Comparison of ENCODE assay signal across 8 mouse cellular contexts in genomic region chr2:92840009-92840408, GRCm38 (mm10).
A peak's percentile ranks its signal among the peaks of the same experiment; 100 is the strongest.
DNase-seq lines count a peak whose midpoint lies in the region; ATAC-seq and TF ChIP-seq lines count a peak whose summit lies in the region.

No protein-coding gene starts in this region.

- H3K4me1 ChIP-seq in bone marrow, adult 2 months (ENCODE audit: control insufficient read depth, insufficient read depth, low read length): no peaks in the 10 kb centered on the region
- peaks cover 5% of the 10 kb centered on the region for H3K4me1 ChIP-seq in forebrain, embryonic 13.5 days
- no peaks in the 10 kb centered on the region for H3K4me1 ChIP-seq in liver, embryonic 14.5 days (replicated peaks; ENCODE audit: control insufficient read depth in 2 of 2, insufficient read depth in 2 of 2, low read length in 1 of 2)

- no peak overlapping the region for H3K4me3 ChIP-seq in bone marrow, adult 2 months (replicated peaks; ENCODE audit: control insufficient read depth, low read depth, low read length)
- no peak overlapping the region for H3K4me3 ChIP-seq in forebrain, embryonic 13.5 days
- no peak overlapping the region for H3K4me3 ChIP-seq in liver, embryonic 14.5 days (ENCODE audit: insufficient read depth in 1 of 2, low read depth in 2 of 2, low read length in 2 of 2)

- peak; percentile 57; the same call in 1 of the 2 replicates for ATAC-seq in forebrain, embryonic 13.5 days
- no peak for ATAC-seq in liver, embryonic 14.5 days (ENCODE audit: insufficient read depth)
- ATAC-seq in monocyte, adult 5-6 weeks (replicated peaks; ENCODE audit: insufficient number of reproducible peaks, low FRiP score, low TSS enrichment, poor library complexity, severe bottlenecking): no peak

- no peak overlapping the region for H3K4me2 ChIP-seq in forebrain, embryonic 13.5 days
- H3K4me2 ChIP-seq in liver, embryonic 14.5 days (ENCODE audit: low read depth): no peak overlapping the region

- H3K27me3 ChIP-seq in forebrain, embryonic 13.5 days: no peaks in the 10 kb centered on the region
- H3K27me3 ChIP-seq in liver, embryonic 14.5 days (ENCODE audit: control insufficient read depth, insufficient read depth, low read length): no peaks in the 10 kb centered on the region

- TF ChIP-seq POLR2A in bone marrow, adult 2 months (IDR thresholded peaks at IDR 0.05; ENCODE audit: borderline replicate concordance, control insufficient read depth, low read depth, low read length): no peak

- peak; percentile 50 for DNase-seq in ovary, postnatal 36 days (ENCODE audit: low spot score)
- no peak for DNase-seq in ovary, adult 18-20 months (ENCODE audit: low spot score)
- DNase-seq in kidney, postnatal 10 days: peak; percentile 82
- no peak for DNase-seq in liver, embryonic 14.5 days (ENCODE audit: low read depth in 3 of 3, low spot score in 3 of 3)
- DNase-seq in retina, embryonic 14.5 days (ENCODE audit: low spot score): peak; percentile 78

- H3K9me3 ChIP-seq in forebrain, embryonic 13.5 days (replicated peaks): no peaks in the 10 kb centered on the region
- no peaks in the 10 kb centered on the region for H3K9me3 ChIP-seq in liver, embryonic 14.5 days (ENCODE audit: control insufficient read depth, low read length)

- H3K27ac ChIP-seq in bone marrow, adult 2 months (ENCODE audit: control insufficient read depth, insufficient read depth, low read depth, low read length, poor library complexity): no peak overlapping the region
- no peak overlapping the region for H3K27ac ChIP-seq in forebrain, embryonic 13.5 days
- no peak overlapping the region for H3K27ac ChIP-seq in liver, embryonic 14.5 days

- TF ChIP-seq EP300 in liver, embryonic 14.5 days (IDR thresholded peaks at IDR 0.05; ENCODE audit: low read depth): no peak

- no peaks in the 10 kb centered on the region for H3K36me3 ChIP-seq in forebrain, embryonic 13.5 days (ENCODE audit: poor library complexity, severe bottlenecking)
- H3K36me3 ChIP-seq in liver, embryonic 14.5 days (replicated peaks; ENCODE audit: control insufficient read depth, insufficient read depth, low read depth): no peaks in the 10 kb centered on the region

- 16% methylated on average over 4 of the region's 4 CpGs for WGBS in bone marrow, adult 2 months
- WGBS in forebrain, embryonic 13.5 days: 16% methylated on average over 4 of the region's 4 CpGs
- WGBS in liver, embryonic 14.5 days (ENCODE audit: insufficient replicate concordance): 12% methylated on average over 4 of the region's 4 CpGs

- H3K9ac ChIP-seq in forebrain, embryonic 13.5 days: no peak overlapping the region
- H3K9ac ChIP-seq in liver, embryonic 14.5 days (replicated peaks): no peak overlapping the region

- TF ChIP-seq CTCF in bone marrow, adult 2 months (IDR thresholded peaks at IDR 0.05; ENCODE audit: control insufficient read depth, insufficient read depth, low read length): peak; percentile 49
- peak; percentile 64 for TF ChIP-seq CTCF in liver, embryonic 14.5 days (IDR thresholded peaks at IDR 0.05; ENCODE audit: low read depth)

Comparison
In these comparisons a context has a peak if more than half of its experiments do, and no peak if none do; other contexts are left out.
1. DNase-seq: peak in ovary, postnatal 36 days (single experiment), kidney, postnatal 10 days (single experiment) and retina, embryonic 14.5 days (single experiment); none in ovary, adult 18-20 months (single experiment) and liver, embryonic 14.5 days (0 of 3).